Mouse (Mus musculus): ENCODE measurements around the gene Epha6.
"Not testable (repeated sequence)": the region's sequence is repeated elsewhere in the genome, so short reads cannot be mapped to it uniquely, and the experiment has no call there.

GRCm38 (mm10) chr16:59799790-59800189 is 805.5 kb downstream of the Epha6 start:
- TF ChIP-seq CTCF (IDR thresholded peaks at IDR 0.05; ENCODE audit: borderline replicate concordance, insufficient read depth, low read length); POLR2A (IDR thresholded peaks at IDR 0.05; ENCODE audit: low read depth, low read length): not testable (repeated sequence)

Data from embryonic fibroblast, embryonic 13.5 days (primary cell).